Mouse (Mus musculus): ENCODE measurements around the gene Sobp.

DNA sequence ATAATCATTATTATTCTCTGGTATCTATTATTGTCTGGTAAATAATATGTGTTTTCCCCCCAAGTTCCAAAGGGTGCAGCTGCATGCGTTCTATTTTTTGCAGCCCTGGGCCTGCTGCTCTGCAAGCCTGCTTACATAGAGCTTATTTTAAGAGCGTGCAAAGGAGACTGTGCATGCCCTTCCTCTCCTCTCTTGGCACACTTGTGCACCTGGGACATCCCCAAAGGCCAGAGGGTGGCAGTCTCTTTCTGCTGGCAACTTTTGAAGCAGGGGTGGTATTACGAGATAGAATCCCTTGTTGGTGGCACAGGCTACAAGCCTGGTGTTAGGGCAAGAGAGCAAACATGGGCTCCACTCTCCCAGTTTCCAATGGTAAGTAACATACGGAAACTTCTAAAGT, 167.8 kb downstream of the Sobp start:
- TF ChIP-seq CTCF (IDR thresholded peaks at IDR 0.05; ENCODE audit: low read depth, low read length) (no peak), POLR2A (IDR thresholded peaks at IDR 0.05; ENCODE audit: borderline replicate concordance, low read depth, low read length) (no peak)

Measured in bone marrow macrophage, adult 2 months (primary cell).